Mouse (Mus musculus): ENCODE data around the gene Rps27a. TPM values are rescaled to one million over a fixed set of nuclear protein-coding genes. Genes with fewer than 3 reads are reported as not detected.

Rps27a gene
- polyA plus RNA-seq, 1 experiment from 2014 or later, result 957 TPM

DNA sequence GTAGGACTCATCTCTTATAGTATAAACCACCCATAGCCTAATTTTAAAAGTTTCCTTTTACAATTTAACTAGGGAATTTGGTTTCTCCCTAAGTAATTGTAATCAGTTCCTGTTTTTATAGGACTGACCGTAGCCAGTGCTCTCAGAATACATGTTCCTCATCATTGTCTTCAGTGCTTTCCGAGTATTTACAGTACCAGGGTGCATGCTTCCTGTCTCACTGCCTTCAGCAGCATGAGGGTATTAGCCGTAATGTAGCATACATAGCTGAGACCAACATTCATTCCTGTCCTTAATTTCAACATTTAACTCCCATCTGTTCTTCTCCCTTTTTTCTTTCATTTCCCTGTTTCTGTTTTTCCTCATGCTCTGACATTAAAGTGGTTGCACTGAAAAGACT is 50.9 kb downstream of the Rps27a start:
- H3K27me3 ChIP-seq (ENCODE audit: control insufficient read depth, insufficient read depth, low read length), result no peaks in the 10 kb centered on the region
- no peak overlapping the region for H3K4me2 ChIP-seq (replicated peaks; ENCODE audit: low read depth, low read length)
- 83% methylated on average over 3 of the region's 3 CpGs for WGBS
- no peak overlapping the region for H3K4me3 ChIP-seq (ENCODE audit: low read depth, low read length)
- DNase-seq (ENCODE audit: low spot score) (no peak), ATAC-seq (ENCODE audit: low FRiP score) (no peak)
- H3K36me3 ChIP-seq (ENCODE audit: control insufficient read depth, insufficient read depth, low read length), result 0 out of 2 replicates have a peak, but pooled peaks cover 3% of the 10 kb centered on the region
- no peaks in the 10 kb centered on the region for H3K9me3 ChIP-seq (ENCODE audit: control insufficient read depth, low read length)
- no peak overlapping the region for H3K27ac ChIP-seq (ENCODE audit: low read depth, low read length)
- no peak overlapping the region for H3K9ac ChIP-seq (ENCODE audit: low read depth, low read length)
- no peaks in the 10 kb centered on the region for H3K4me1 ChIP-seq (replicated peaks; ENCODE audit: control insufficient read depth, insufficient read depth, low read length)

Other genes starting within 250 kb of the Rps27a start
- 54.3 and 58.1 TPM in 2 replicates for gene Ccdc88a, start 174.5 kb downstream of the Rps27a start, polyA plus RNA-seq (2014; fragmentation: Nextera tagmentation; extraction: Ambion mirVana)
- gene Prorsd1, start 33.1 kb downstream of the Rps27a start, polyA plus RNA-seq (2014; fragmentation: Nextera tagmentation; extraction: Ambion mirVana), result 23.3 and 24.9 TPM in 2 replicates
- 42.2 and 49.9 TPM in 2 replicates for gene Mtif2, start 21.7 kb downstream of the Rps27a start, polyA plus RNA-seq (2014; fragmentation: Nextera tagmentation; extraction: Ambion mirVana)
- 0.17 TPM in 1 of 2 replicates, not detected in the other for gene Clhc1, start 159 bp downstream of the Rps27a start, polyA plus RNA-seq (2014; fragmentation: Nextera tagmentation; extraction: Ambion mirVana)
- gene Rtn4, start 144.8 kb upstream of the Rps27a start, polyA plus RNA-seq (2014; fragmentation: Nextera tagmentation; extraction: Ambion mirVana), result 73.7 and 83.9 TPM in 2 replicates

Data from hindbrain, embryonic 11.5 days (tissue).